Mouse (Mus musculus) ES-E14 (cell line): Measurements from ENCODE around the gene Arhgef2. TPM values are rescaled to one million over a fixed set of nuclear protein-coding genes. Genes with fewer than 3 reads are reported as not detected.
"Not testable (repeated sequence)": the region's sequence is repeated elsewhere in the genome, so short reads cannot be mapped to it uniquely, and the experiment has no call there.

Experiments used
- DNase-seq: peaks from one replicate; pipeline ENCODE4 v3.0.0-alpha.2; 2013; ENCODE audit warnings: low read depth, low spot score
- H3K27ac ChIP-seq: 2 replicates; pipeline ENCODE4 v1.5.1; 2012; ENCODE audit warnings: low read depth, mild to moderate bottlenecking, low read length, moderate library complexity, mixed read lengths; ENCODE audit not compliant: poor library complexity, insufficient read depth, severe bottlenecking
- H3K36me3 ChIP-seq: 2 replicates; pipeline ENCODE4 v1.6.1; 2012; ENCODE audit warnings: mild to moderate bottlenecking, low read length, moderate library complexity, mixed read lengths; ENCODE audit not compliant: control insufficient read depth, poor library complexity, insufficient read depth, severe bottlenecking
- H3K4me1 ChIP-seq, 2 experiments: fragments of 150-350 bp in 1 of 2; sonication (generic) in 1 of 2; 2 replicates each; pipeline ENCODE4 v1.6.1; 2012; ENCODE audit warnings: low read length in 2 of 2, mild to moderate bottlenecking in 1 of 2, mixed read lengths in 1 of 2; ENCODE audit not compliant: control insufficient read depth in 2 of 2, insufficient read depth in 2 of 2, poor library complexity in 1 of 2
- H3K4me3 ChIP-seq, 2 experiments: fragments of 150-350 bp in 1 of 2; sonication (generic) in 1 of 2; 2 replicates each; pipeline ENCODE4 v1.5.1; 2012; ENCODE audit warnings: low read length in 2 of 2, low read depth in 1 of 2, mild to moderate bottlenecking in 1 of 2, mixed read lengths in 1 of 2; ENCODE audit not compliant: insufficient read depth in 1 of 2, poor library complexity in 1 of 2, severe bottlenecking in 1 of 2
- H3K9ac ChIP-seq: 2 replicates; pipeline ENCODE4 v1.6.1; 2012; ENCODE audit warnings: low read depth, mild to moderate bottlenecking, low read length, mixed read lengths; ENCODE audit not compliant: poor library complexity, insufficient read depth, severe bottlenecking
- H3K9me3 ChIP-seq: fragments of 150-350 bp; sonication (generic); 2 replicates; pipeline ENCODE4 v1.6.1; 2012; ENCODE audit warnings: low read depth, mild to moderate bottlenecking, low read length; ENCODE audit not compliant: control insufficient read depth, insufficient read depth
- CHD2 ChIP-seq: IDR thresholded peaks from 2 replicates; pipeline ENCODE4 v1.6.1; 2014; ENCODE audit warnings: mild to moderate bottlenecking, low read depth, low read length, inconsistent platforms
- HCFC1 ChIP-seq: IDR thresholded peaks from 2 replicates; pipeline ENCODE4 v1.6.1; 2012; ENCODE audit warnings: low read length, inconsistent platforms, borderline replicate concordance; ENCODE audit not compliant: insufficient read depth
- MAFK ChIP-seq: IDR thresholded peaks from 2 replicates; pipeline ENCODE4 v1.6.1; 2014; ENCODE audit warnings: mild to moderate bottlenecking, low read depth, low read length, inconsistent platforms; ENCODE audit not compliant: insufficient read depth
- ZC3H11A ChIP-seq: IDR thresholded peaks from 2 replicates; pipeline ENCODE4 v1.6.1; 2012; ENCODE audit warnings: low read depth, mild to moderate bottlenecking, inconsistent platforms, low read length, borderline replicate concordance
- ZNF384 ChIP-seq: IDR thresholded peaks from 2 replicates; pipeline ENCODE4 v1.6.1; 2012; ENCODE audit warnings: low read depth, low read length, inconsistent platforms
- in situ Hi-C, 2 experiments: fragments of 600-800 bp; cut with MboI; formaldehyde crosslinking; loops; one replicate each; pipeline ENCODE4 v1.15.1; 2025; ENCODE audit warnings: low sequenced_read_pairs in 2 of 2, inconsistent platforms in 1 of 2; ENCODE audit not compliant: unreplicated experiment in 2 of 2
- total RNA-seq: library from RNA; depleted of rRNA; stranded (reverse); fragments of 300-350 nt; gene quantifications from 2 replicates; pipeline ENCODE4 v1.2.3, GENCODE M21; 2012

The Arhgef2 gene
- total RNA-seq, 1 experiment: 50.8 TPM

DNA sequence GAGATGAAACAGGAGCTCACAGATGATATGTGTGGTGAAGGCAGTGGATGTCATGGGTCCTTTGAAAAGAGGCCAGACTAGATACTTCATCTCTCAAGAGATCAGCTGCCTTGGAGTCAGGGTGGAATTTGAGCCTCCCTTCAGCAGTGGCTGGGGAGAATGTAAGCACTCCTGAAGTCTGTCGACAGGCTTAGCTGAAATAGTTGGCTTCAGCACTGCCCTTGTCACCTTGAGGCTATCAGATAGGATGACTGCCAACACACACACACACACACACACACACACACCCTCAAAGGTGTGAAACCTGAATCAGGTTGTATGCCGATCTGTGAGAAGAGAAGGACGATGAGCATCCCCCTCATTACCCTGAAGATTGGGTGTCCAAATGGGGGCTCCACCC lies 14.7 kb upstream of the Arhgef2 start:
- TF ChIP-seq HCFC1 (no peak), ZNF384 (no peak), ZC3H11A (no peak), MAFK (no peak), CHD2 (no peak)
- no peaks in the 10 kb centered on the region for H3K9me3 ChIP-seq
- H3K36me3 ChIP-seq: peaks cover 23% of the 10 kb centered on the region
- H3K9ac ChIP-seq: no peak overlapping the region
- in situ Hi-C loops: no loop called here
- no peak overlapping the region for H3K4me3 ChIP-seq
- H3K4me1 ChIP-seq: peaks cover 15 to 39% of the 10 kb centered on the region in 2 experiments; a peak in 3 of 4 replicates
- H3K27ac ChIP-seq: no peak overlapping the region
- no peak for DNase-seq

DNA sequence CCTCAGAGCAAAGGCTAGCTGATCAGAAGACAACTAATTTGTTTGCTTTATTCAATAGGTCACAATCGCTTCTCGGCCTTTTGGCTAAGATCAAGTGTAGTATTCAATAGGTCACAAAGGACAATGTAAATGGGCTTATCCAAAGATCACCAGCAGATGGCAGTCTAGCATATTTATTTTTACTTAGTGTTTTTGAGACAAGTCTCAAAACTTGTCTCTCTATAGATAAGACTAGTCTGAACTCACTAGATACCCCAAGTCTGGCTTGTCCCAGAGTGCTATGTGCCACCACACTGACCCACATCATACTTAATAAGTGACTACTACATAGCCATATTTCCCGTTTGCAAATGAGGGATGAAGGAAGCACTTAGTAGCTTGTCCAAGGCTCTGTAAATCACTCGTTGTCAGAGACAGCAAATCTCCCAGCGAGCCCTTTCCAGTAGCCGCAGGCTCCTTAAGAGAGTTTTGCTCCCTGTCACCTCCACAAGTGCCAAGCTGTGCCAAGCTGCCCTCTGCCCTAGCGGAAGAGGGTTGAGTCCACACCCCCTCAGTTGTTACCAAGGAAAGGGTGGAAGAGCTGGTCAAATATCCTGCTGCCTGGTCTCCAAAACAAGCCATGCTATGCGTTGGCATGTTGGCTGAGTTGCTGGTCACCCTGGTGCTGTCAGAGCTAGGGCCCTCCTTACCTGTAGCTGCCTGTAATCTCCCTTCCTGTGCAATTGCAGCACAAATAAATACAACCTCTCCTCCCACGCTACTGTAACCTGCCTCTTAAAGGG lies 13.6 kb upstream of the Arhgef2 start:
- no peaks in the 10 kb centered on the region for H3K9me3 ChIP-seq
- DNase-seq: no peak
- no peak overlapping the region for H3K4me3 ChIP-seq
- peak overlapping the region; percentile 5; the same call in 1 of the 2 replicates for H3K27ac ChIP-seq
- in situ Hi-C loops: no loop called here
- no peak overlapping the region for H3K9ac ChIP-seq
- 0 out of 2 replicates have a peak, but pooled peaks have one; percentile 32 for TF ChIP-seq ZC3H11A
- TF ChIP-seq MAFK: no peak
- peaks cover 16% of the 10 kb centered on the region for H3K36me3 ChIP-seq
- H3K4me1 ChIP-seq: peaks cover 10 to 40% of the 10 kb centered on the region in 2 experiments; a peak in 3 of 4 replicates

DNA sequence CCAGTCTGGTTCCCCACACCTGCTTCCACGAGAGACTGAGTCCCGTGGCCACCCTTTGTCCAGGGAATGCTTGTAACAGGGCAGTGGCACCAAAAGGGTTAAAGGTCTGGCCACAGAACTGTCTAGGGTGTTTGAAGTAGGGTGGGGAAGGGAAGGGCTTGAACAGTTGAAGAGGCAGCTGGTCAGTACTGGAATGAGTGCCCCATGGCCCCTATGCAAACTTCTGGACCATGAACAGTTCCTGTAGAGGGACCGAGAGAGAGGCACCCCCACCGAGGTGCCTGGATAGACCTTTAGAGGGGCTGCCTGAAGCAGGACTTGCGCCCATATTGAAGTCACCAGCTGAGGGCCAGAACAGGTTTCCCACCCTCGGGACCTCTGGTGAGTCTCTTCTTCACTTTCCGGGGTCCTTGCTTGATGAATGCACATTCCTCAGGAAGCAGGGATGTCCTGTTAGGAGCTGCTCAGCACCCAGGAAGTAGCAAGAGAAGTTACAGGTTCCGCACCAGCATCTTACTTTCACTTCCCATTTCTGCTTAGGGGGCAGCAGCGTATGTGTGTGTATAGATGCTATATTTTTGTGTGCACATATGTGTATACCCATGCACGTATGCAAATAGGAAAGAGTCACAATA lies 12.7 kb upstream of the Arhgef2 start:
- Histone ChIP-seq H3K4me3 (no peak overlapping the region), H3K36me3 (peaks cover 7% of the 10 kb centered on the region), H3K9ac (no peak overlapping the region), H3K27ac (no peak overlapping the region), H3K4me1 (peaks cover 10 to 34% of the 10 kb centered on the region in 2 experiments; a peak in 3 of 4 replicates), H3K9me3 (no peaks in the 10 kb centered on the region)
- TF ChIP-seq ZNF384 (no peak), CHD2 (no peak), ZC3H11A (no peak), HCFC1 (no peak), MAFK (no peak)
- DNase-seq: no peak
- in situ Hi-C loops: no loop called here

DNA sequence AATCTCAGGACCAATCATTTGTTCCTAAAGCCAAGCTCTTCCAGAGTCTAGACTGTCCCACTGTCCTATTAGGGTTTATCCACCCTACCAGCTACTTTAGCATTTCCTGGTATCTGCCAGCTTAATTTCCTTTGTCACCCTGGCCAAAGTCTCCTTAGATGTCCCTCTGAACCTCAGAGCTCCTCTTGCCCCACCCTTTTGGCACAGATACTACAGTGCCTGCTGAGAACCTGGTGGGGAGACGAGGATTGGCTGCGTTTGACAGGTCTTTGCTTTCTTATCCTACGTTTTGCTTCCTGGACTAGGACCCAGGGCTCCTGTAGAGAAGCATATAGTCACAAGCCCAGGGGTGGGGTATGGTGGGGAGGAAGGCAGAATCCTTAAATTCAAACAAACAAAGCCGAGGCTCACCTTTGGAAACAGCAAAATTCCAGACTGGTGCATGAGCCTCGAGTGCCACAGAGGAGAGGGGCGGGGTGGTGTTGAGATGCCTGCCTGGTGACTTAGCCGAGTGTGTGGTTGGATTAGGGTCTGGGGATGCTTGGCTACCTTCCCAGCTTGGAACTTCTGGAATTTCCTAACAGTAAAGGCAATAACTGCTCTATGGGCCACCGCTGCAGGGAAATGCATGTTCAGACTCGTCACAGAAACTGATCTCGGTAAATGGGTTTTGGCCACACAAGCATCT lies 11.7 kb upstream of the Arhgef2 start:
- no peak overlapping the region for H3K27ac ChIP-seq
- no peak overlapping the region for H3K4me3 ChIP-seq
- no peaks in the 10 kb centered on the region for H3K9me3 ChIP-seq
- peaks cover 10 to 34% of the 10 kb centered on the region in 2 experiments; a peak in 3 of 4 replicates for H3K4me1 ChIP-seq
- TF ChIP-seq HCFC1: no peak
- TF ChIP-seq CHD2: no peak
- TF ChIP-seq MAFK: no peak
- TF ChIP-seq ZC3H11A: no peak
- no peak for TF ChIP-seq ZNF384
- in situ Hi-C loops: no loop called here
- DNase-seq: no peak
- no peak overlapping the region for H3K9ac ChIP-seq
- no peaks in the 10 kb centered on the region for H3K36me3 ChIP-seq

DNA sequence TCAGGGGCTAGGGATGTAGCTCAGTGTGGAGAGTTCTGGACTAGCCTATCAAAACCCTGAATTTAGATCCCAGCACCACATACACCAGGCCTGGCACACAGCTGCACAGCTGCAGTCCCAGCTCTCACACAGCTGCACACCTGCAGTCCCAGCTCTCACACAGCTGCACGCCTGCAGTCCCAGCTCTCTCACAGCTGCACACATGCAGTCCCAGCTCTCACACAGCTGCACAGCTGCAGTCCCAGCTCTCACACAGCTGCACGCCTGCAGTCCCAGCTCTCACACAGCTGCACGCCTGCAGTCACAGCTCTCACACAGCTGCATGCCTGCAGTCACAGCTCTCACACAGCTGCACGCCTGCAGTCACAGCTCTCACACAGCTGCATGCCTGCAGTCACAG lies 9.2 kb upstream of the Arhgef2 start:
- DNase-seq, H3K36me3 ChIP-seq, H3K27ac ChIP-seq, H3K9me3 ChIP-seq, in situ Hi-C loops, H3K9ac ChIP-seq, H3K4me3 ChIP-seq: not testable (repeated sequence)
- peaks cover 7 to 22% of the 10 kb centered on the region in 2 experiments; a peak in 3 of 4 replicates for H3K4me1 ChIP-seq
